Mouse (Mus musculus): ENCODE measurements around the gene Uchl1. TPM values are rescaled to one million over a fixed set of nuclear protein-coding genes. Genes with fewer than 3 reads are reported as not detected.

Uchl1 gene
- polyA plus RNA-seq, 1 experiment from 2014 or later = 1,480 TPM

GRCm38 (mm10) chr5:66718880-66719279 lies 43.0 kb downstream of the Uchl1 start:
- H3K9me3 ChIP-seq (ENCODE audit: control insufficient read depth, low read length) = no peaks in the 10 kb centered on the region
- 70% methylated on average over 7 of the region's 7 CpGs for WGBS

GRCm38 (mm10) chr5:66720921-66721320 lies 45.0 kb downstream of the Uchl1 start:
- Histone ChIP-seq H3K27me3 (replicated peaks; ENCODE audit: control insufficient read depth, insufficient read depth, low read length) (no peaks in the 10 kb centered on the region), H3K4me2 (ENCODE audit: low read length) (no peak overlapping the region), H3K36me3 (ENCODE audit: control insufficient read depth, insufficient read depth) (no peaks in the 10 kb centered on the region), H3K9ac (replicated peaks; ENCODE audit: low read depth, low read length) (no peak overlapping the region), H3K27ac (ENCODE audit: low read length) (no peak overlapping the region), H3K9me3 (ENCODE audit: control insufficient read depth, low read length) (no peaks in the 10 kb centered on the region), H3K4me3 (replicated peaks; ENCODE audit: low read length) (no peak overlapping the region), H3K4me1 (replicated peaks; ENCODE audit: control insufficient read depth, insufficient read depth, low read length) (0 out of 2 replicates have a peak, but pooled peaks cover 4% of the 10 kb centered on the region)
- WGBS = 7% methylated on average over 5 of the region's 5 CpGs
- ATAC-seq = no peak

More at GRCm38 (mm10) chr5:66718880-66719279, 43.0 kb downstream of the Uchl1 start:
- no peaks in the 10 kb centered on the region for H3K36me3 ChIP-seq (ENCODE audit: control insufficient read depth, insufficient read depth)
- no peak overlapping the region for H3K9ac ChIP-seq (replicated peaks; ENCODE audit: low read depth, low read length)
- H3K4me2 ChIP-seq (ENCODE audit: low read length) = no peak overlapping the region
- 0 out of 2 replicates have a peak, but pooled peaks cover 4% of the 10 kb centered on the region for H3K4me1 ChIP-seq (replicated peaks; ENCODE audit: control insufficient read depth, insufficient read depth, low read length)
- no peak overlapping the region for H3K4me3 ChIP-seq (replicated peaks; ENCODE audit: low read length)
- no peak overlapping the region for H3K27ac ChIP-seq (ENCODE audit: low read length)
- H3K27me3 ChIP-seq (replicated peaks; ENCODE audit: control insufficient read depth, insufficient read depth, low read length) = no peaks in the 10 kb centered on the region
- no peak for ATAC-seq

- ATAC-seq = no peak
- WGBS = 80% methylated on average over 9 of the region's 9 CpGs
Measured at GRCm38 (mm10) chr5:66722586-66722985, 46.7 kb downstream of the Uchl1 start.

GRCm38 (mm10) chr5:66723037-66723436 lies 47.1 kb downstream of the Uchl1 start:
- Histone ChIP-seq H3K4me1 (replicated peaks; ENCODE audit: control insufficient read depth, insufficient read depth, low read length) (0 out of 2 replicates have a peak, but pooled peaks cover 4% of the 10 kb centered on the region), H3K27ac (ENCODE audit: low read length) (peak overlapping the region; percentile 8; the same call in 1 of the 2 replicates), H3K9me3 (ENCODE audit: control insufficient read depth, low read length) (no peaks in the 10 kb centered on the region), H3K4me3 (replicated peaks; ENCODE audit: low read length) (no peak overlapping the region), H3K4me2 (ENCODE audit: low read length) (no peak overlapping the region), H3K27me3 (replicated peaks; ENCODE audit: control insufficient read depth, insufficient read depth, low read length) (no peaks in the 10 kb centered on the region), H3K9ac (replicated peaks; ENCODE audit: low read depth, low read length) (no peak overlapping the region), H3K36me3 (ENCODE audit: control insufficient read depth, insufficient read depth) (no peaks in the 10 kb centered on the region)
- WGBS = 45% methylated on average over 4 of the region's 4 CpGs
- no peak for ATAC-seq

More at GRCm38 (mm10) chr5:66722586-66722985, 46.7 kb downstream of the Uchl1 start:
- no peak overlapping the region for H3K27ac ChIP-seq (ENCODE audit: low read length)
- H3K9ac ChIP-seq (replicated peaks; ENCODE audit: low read depth, low read length) = no peak overlapping the region
- H3K36me3 ChIP-seq (ENCODE audit: control insufficient read depth, insufficient read depth) = no peaks in the 10 kb centered on the region
- H3K27me3 ChIP-seq (replicated peaks; ENCODE audit: control insufficient read depth, insufficient read depth, low read length) = no peaks in the 10 kb centered on the region
- no peaks in the 10 kb centered on the region for H3K9me3 ChIP-seq (ENCODE audit: control insufficient read depth, low read length)
- H3K4me2 ChIP-seq (ENCODE audit: low read length) = no peak overlapping the region
- 0 out of 2 replicates have a peak, but pooled peaks cover 4% of the 10 kb centered on the region for H3K4me1 ChIP-seq (replicated peaks; ENCODE audit: control insufficient read depth, insufficient read depth, low read length)
- no peak overlapping the region for H3K4me3 ChIP-seq (replicated peaks; ENCODE audit: low read length)

GRCm38 (mm10) chr5:66723626-66724025 lies 47.7 kb downstream of the Uchl1 start:
- Histone ChIP-seq H3K4me2 (ENCODE audit: low read length) (no peak overlapping the region), H3K4me1 (replicated peaks; ENCODE audit: control insufficient read depth, insufficient read depth, low read length) (0 out of 2 replicates have a peak, but pooled peaks cover 4% of the 10 kb centered on the region), H3K27ac (ENCODE audit: low read length) (0 out of 2 replicates have a peak overlapping the region, but pooled peaks have one; percentile 8), H3K9me3 (ENCODE audit: control insufficient read depth, low read length) (no peaks in the 10 kb centered on the region), H3K36me3 (ENCODE audit: control insufficient read depth, insufficient read depth) (no peaks in the 10 kb centered on the region), H3K4me3 (replicated peaks; ENCODE audit: low read length) (no peak overlapping the region), H3K27me3 (replicated peaks; ENCODE audit: control insufficient read depth, insufficient read depth, low read length) (no peaks in the 10 kb centered on the region), H3K9ac (replicated peaks; ENCODE audit: low read depth, low read length) (no peak overlapping the region)
- no peak for ATAC-seq
- 79% methylated on average over 3 of the region's 3 CpGs for WGBS

GRCm38 (mm10) chr5:66729306-66729705 lies 53.4 kb downstream of the Uchl1 start:
- Histone ChIP-seq H3K9me3 (ENCODE audit: control insufficient read depth, low read length) (no peaks in the 10 kb centered on the region), H3K27ac (ENCODE audit: low read length) (no peak overlapping the region), H3K4me3 (replicated peaks; ENCODE audit: low read length) (no peak overlapping the region), H3K4me2 (ENCODE audit: low read length) (no peak overlapping the region), H3K4me1 (replicated peaks; ENCODE audit: control insufficient read depth, insufficient read depth, low read length) (peaks cover 7% of the 10 kb centered on the region), H3K36me3 (ENCODE audit: control insufficient read depth, insufficient read depth) (no peaks in the 10 kb centered on the region), H3K27me3 (replicated peaks; ENCODE audit: control insufficient read depth, insufficient read depth, low read length) (no peaks in the 10 kb centered on the region), H3K9ac (replicated peaks; ENCODE audit: low read depth, low read length) (no peak overlapping the region)
- ATAC-seq = no peak
- 89% methylated on average over 4 of the region's 4 CpGs for WGBS

GRCm38 (mm10) chr5:66730621-66731301 lies 54.9 kb downstream of the Uchl1 start:
- H3K36me3 ChIP-seq (ENCODE audit: control insufficient read depth, insufficient read depth) = no peaks in the 10 kb centered on the region
- H3K4me2 ChIP-seq (ENCODE audit: low read length) = peak overlapping the region; percentile 34
- peak overlapping the region; percentile 39; the same call in 1 of the 2 replicates for H3K27ac ChIP-seq (ENCODE audit: low read length)
- ATAC-seq = peak; percentile 96
- peaks cover 7% of the 10 kb centered on the region for H3K4me1 ChIP-seq (replicated peaks; ENCODE audit: control insufficient read depth, insufficient read depth, low read length)
- 23% methylated on average over 11 of the region's 11 CpGs for WGBS
- H3K27me3 ChIP-seq (replicated peaks; ENCODE audit: control insufficient read depth, insufficient read depth, low read length) = no peaks in the 10 kb centered on the region
- H3K9ac ChIP-seq (replicated peaks; ENCODE audit: low read depth, low read length) = no peak overlapping the region
- no peaks in the 10 kb centered on the region for H3K9me3 ChIP-seq (ENCODE audit: control insufficient read depth, low read length)
- no peak overlapping the region for H3K4me3 ChIP-seq (replicated peaks; ENCODE audit: low read length)

GRCm38 (mm10) chr5:66731302-66731697 lies 55.4 kb downstream of the Uchl1 start:
- H3K27me3 ChIP-seq (replicated peaks; ENCODE audit: control insufficient read depth, insufficient read depth, low read length) = no peaks in the 10 kb centered on the region
- WGBS = 24% methylated on average over 1 of the region's 1 CpGs
- peaks cover 7% of the 10 kb centered on the region for H3K4me1 ChIP-seq (replicated peaks; ENCODE audit: control insufficient read depth, insufficient read depth, low read length)
- no peaks in the 10 kb centered on the region for H3K9me3 ChIP-seq (ENCODE audit: control insufficient read depth, low read length)
- no peaks in the 10 kb centered on the region for H3K36me3 ChIP-seq (ENCODE audit: control insufficient read depth, insufficient read depth)
- no peak overlapping the region for H3K9ac ChIP-seq (replicated peaks; ENCODE audit: low read depth, low read length)
- H3K27ac ChIP-seq (ENCODE audit: low read length) = peak overlapping the region; percentile 39; the same call in 1 of the 2 replicates
- ATAC-seq = peak; percentile 36; the same call in 1 of the 2 replicates
- H3K4me3 ChIP-seq (replicated peaks; ENCODE audit: low read length) = no peak overlapping the region
- no peak overlapping the region; the same call in 1 of the 2 replicates for H3K4me2 ChIP-seq (ENCODE audit: low read length)

GRCm38 (mm10) chr5:66733556-66733955 lies 57.7 kb downstream of the Uchl1 start:
- H3K4me3 ChIP-seq (replicated peaks; ENCODE audit: low read length) = no peak overlapping the region
- H3K27me3 ChIP-seq (replicated peaks; ENCODE audit: control insufficient read depth, insufficient read depth, low read length) = no peaks in the 10 kb centered on the region
- no peak for ATAC-seq
- H3K36me3 ChIP-seq (ENCODE audit: control insufficient read depth, insufficient read depth) = no peaks in the 10 kb centered on the region
- WGBS = 96% methylated on average over 1 of the region's 1 CpGs
- H3K4me1 ChIP-seq (replicated peaks; ENCODE audit: control insufficient read depth, insufficient read depth, low read length) = peaks cover 7% of the 10 kb centered on the region
- H3K4me2 ChIP-seq (ENCODE audit: low read length) = no peak overlapping the region
- H3K9ac ChIP-seq (replicated peaks; ENCODE audit: low read depth, low read length) = no peak overlapping the region
- H3K9me3 ChIP-seq (ENCODE audit: control insufficient read depth, low read length) = no peaks in the 10 kb centered on the region
- H3K27ac ChIP-seq (ENCODE audit: low read length) = no peak overlapping the region

Measured in forebrain, embryonic 16.5 days (tissue).